Mouse (Mus musculus) embryonic facial prominence, embryonic 14.5 days (tissue): ENCODE measurements around the gene Esam. TPM values are rescaled to one million over a fixed set of nuclear protein-coding genes. Genes with fewer than 3 reads are reported as not detected.

Source experiments
- ATAC-seq: fragments of 200-750 bp; cut with Nextera tagmentation; 2 replicates; pipeline ENCODE4 v1.8.0; 2017; ENCODE audit warnings: low read depth, moderate number of reproducible peaks, moderate TSS enrichment
- DNase-seq: peaks from one replicate; pipeline ENCODE4 v3.0.0-alpha.2; 2015; ENCODE audit warnings: low spot score
- H3K27ac ChIP-seq: fragments of 300-500 bp; sonication (generic); replicated peaks from 2 replicates; pipeline ENCODE4 v1.5.1; 2014; ENCODE audit warnings: low read depth, mild to moderate bottlenecking, low read length, moderate library complexity
- H3K27me3 ChIP-seq: fragments of 300-500 bp; sonication (generic); replicated peaks from 2 replicates; pipeline ENCODE4 v1.6.1; 2014; ENCODE audit warnings: low read length; ENCODE audit not compliant: control insufficient read depth, insufficient read depth
- H3K36me3 ChIP-seq: fragments of 300-500 bp; sonication (generic); 2 replicates; pipeline ENCODE4 v1.6.1; 2014; ENCODE audit warnings: low read length, mixed read lengths; ENCODE audit not compliant: control insufficient read depth, insufficient read depth
- H3K4me1 ChIP-seq: fragments of 300-500 bp; sonication (generic); 2 replicates; pipeline ENCODE4 v1.6.1; 2014; ENCODE audit warnings: antibody characterized with exemption, low read length; ENCODE audit not compliant: control insufficient read depth, insufficient read depth
- H3K4me2 ChIP-seq: fragments of 300-500 bp; sonication (generic); 2 replicates; pipeline ENCODE4 v1.6.1; 2014; ENCODE audit warnings: low read depth, mild to moderate bottlenecking, low read length, moderate library complexity, mixed read lengths
- H3K4me3 ChIP-seq: fragments of 300-500 bp; sonication (generic); 2 replicates; pipeline ENCODE4 v1.5.1; 2014; ENCODE audit warnings: low read depth, mild to moderate bottlenecking, low read length
- H3K9ac ChIP-seq: fragments of 300-500 bp; sonication (generic); 2 replicates; pipeline ENCODE4 v1.6.1; 2014; ENCODE audit warnings: low read depth, mild to moderate bottlenecking, low read length, moderate library complexity, mixed read lengths
- H3K9me3 ChIP-seq: fragments of 300-500 bp; sonication (generic); 2 replicates; pipeline ENCODE4 v1.6.1; 2016; ENCODE audit warnings: low read length; ENCODE audit not compliant: control insufficient read depth
- WGBS: fragments of 180-500 bp; shearing (Covaris S2); extraction: QIAGEN DNeasy Blood & Tissue Kit; methylation state at CpG from one replicate; pipeline ENCODE4 v1.1.7; 2014; 5-methylcytosine and 5-hydroxymethylcytosine counted together
- polyA plus RNA-seq: library from polyadenylated mRNA; unstranded; fragments of >200 nt; fragmentation: Nextera tagmentation; extraction: Ambion mirVana; gene quantifications from 2 replicates; pipeline ENCODE4 v1.2.1, GENCODE M21; 2014

Gene Esam
- polyA plus RNA-seq, 1 experiment from 2014 or later: 52.0 TPM

DNA sequence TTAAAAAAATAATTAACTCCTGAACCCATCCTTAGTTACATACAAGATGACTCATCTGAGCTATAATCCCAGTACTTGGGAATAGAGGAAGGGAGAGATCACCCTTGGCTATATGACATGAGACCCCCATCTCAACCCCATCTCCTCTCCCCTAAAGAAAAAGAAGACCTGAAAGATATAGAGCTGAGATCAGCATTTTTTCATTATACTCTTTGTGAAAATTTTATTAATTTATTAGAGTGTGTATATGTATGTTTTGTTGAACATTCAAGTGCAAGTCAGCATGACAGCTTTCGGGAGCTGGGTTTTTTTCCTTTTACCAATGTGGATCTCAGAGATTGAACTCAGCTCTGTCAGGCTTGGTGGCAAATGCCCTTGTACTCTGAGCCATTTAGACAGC is 26.7 kb upstream of the Esam start:
- Histone ChIP-seq H3K27ac (no peak overlapping the region), H3K27me3 (no peaks in the 10 kb centered on the region), H3K9ac (no peak overlapping the region), H3K4me3 (no peak overlapping the region), H3K36me3 (no peaks in the 10 kb centered on the region), H3K4me1 (no peaks in the 10 kb centered on the region), H3K9me3 (no peaks in the 10 kb centered on the region), H3K4me2 (no peak overlapping the region)
- ATAC-seq: no peak
- DNase-seq: no peak
- WGBS: 100% methylated on average over 1 of the region's 1 CpGs

DNA sequence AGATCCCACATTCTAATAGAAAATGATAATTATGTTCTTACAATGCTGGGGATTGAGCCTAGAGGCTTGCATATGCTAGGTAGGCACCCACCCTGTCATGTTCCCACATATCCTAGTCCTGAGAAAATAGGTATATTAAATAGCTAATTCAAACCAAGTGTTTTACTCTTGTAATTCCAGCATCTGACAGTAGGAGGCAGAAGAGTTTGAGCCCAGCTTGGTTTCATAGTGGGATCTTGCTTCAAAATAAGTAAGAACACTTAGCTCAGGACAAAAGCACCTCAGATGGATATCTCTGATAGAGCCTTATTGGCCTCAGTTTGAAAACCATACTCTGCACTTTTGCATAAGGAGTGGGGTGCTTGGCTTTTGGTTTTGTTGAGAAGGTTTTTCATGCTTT is 23.5 kb upstream of the Esam start:
- DNase-seq (no peak), ATAC-seq (no peak)
- no peak overlapping the region for H3K4me2 ChIP-seq
- H3K4me3 ChIP-seq: no peak overlapping the region
- H3K9me3 ChIP-seq: no peaks in the 10 kb centered on the region
- H3K36me3 ChIP-seq: no peaks in the 10 kb centered on the region
- no peaks in the 10 kb centered on the region for H3K27me3 ChIP-seq
- no peak overlapping the region for H3K27ac ChIP-seq
- no peaks in the 10 kb centered on the region for H3K4me1 ChIP-seq
- H3K9ac ChIP-seq: no peak overlapping the region

DNA sequence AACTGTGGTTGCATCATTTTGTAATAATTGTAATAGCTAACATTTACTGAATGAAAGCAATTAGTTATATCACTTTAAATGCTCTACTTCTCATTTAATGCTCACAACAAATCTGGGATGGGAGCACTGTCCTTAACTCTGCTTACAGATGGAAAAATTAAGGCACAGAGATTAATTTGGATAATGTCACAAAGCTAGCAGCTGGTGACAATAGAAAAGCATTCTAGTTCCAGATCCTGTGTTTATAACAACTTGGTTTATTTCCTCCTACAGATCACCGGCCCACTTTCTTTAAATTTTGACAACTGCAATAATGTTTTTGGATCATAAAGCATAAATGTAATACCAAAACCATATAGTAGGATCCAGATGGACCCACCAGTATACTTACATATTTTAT is 21.9 kb upstream of the Esam start:
- H3K36me3 ChIP-seq: no peaks in the 10 kb centered on the region
- no peak overlapping the region for H3K4me3 ChIP-seq
- no peak overlapping the region for H3K9ac ChIP-seq
- no peak overlapping the region for H3K4me2 ChIP-seq
- no peaks in the 10 kb centered on the region for H3K9me3 ChIP-seq
- no peaks in the 10 kb centered on the region for H3K27me3 ChIP-seq
- WGBS: 86% methylated on average over 1 of the region's 1 CpGs
- DNase-seq: no peak
- no peak overlapping the region for H3K27ac ChIP-seq
- no peak for ATAC-seq
- H3K4me1 ChIP-seq: no peaks in the 10 kb centered on the region

DNA sequence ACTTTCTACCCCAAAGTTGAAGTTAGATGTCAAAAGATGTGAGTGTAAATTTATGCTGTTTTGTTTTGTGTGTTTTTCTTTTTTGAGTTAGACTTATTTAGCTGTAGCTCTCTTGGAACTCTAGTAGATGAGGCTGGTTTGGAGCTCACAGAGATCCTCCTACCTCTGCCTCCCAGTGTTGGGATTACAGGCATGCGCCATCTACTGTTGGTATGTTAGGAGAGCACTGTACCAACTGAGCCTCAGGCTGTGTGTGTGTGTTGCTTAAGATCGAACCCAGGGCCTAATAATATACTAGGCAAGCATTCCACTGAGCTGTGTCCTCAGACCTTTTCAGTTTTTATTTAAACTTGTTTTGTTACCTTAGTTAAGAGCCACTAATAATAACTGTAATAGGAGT is 15.8 kb upstream of the Esam start:
- Histone ChIP-seq H3K4me1 (no peaks in the 10 kb centered on the region), H3K4me3 (no peak overlapping the region), H3K9me3 (no peaks in the 10 kb centered on the region), H3K4me2 (no peak overlapping the region), H3K36me3 (no peaks in the 10 kb centered on the region), H3K27ac (no peak overlapping the region), H3K27me3 (no peaks in the 10 kb centered on the region), H3K9ac (no peak overlapping the region)
- DNase-seq (no peak), ATAC-seq (no peak)
- WGBS: 99% methylated on average over 2 of the region's 2 CpGs

DNA sequence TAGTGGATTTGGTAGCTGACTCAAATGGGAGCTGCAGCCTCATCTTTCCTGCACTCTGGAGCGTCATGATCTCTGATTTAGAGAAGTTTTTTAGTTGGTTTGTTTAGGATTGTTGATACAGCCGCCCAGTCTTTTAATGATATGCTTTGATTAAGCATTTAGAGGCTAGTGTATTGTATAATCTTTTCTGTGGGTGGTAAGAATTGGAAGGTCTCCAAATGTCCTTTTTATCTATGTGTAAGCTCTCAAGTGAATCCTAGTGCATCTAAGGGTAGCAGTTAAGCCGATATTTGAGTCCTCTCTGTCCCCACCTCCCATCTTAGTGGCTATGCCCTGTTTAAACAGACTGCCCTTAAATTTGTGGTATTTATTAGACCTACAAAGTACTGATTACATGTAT is 13.4 kb upstream of the Esam start:
- Histone ChIP-seq H3K36me3 (peaks cover 9% of the 10 kb centered on the region), H3K27ac (no peak overlapping the region), H3K27me3 (no peaks in the 10 kb centered on the region), H3K9me3 (no peaks in the 10 kb centered on the region), H3K4me2 (no peak overlapping the region), H3K4me3 (no peak overlapping the region), H3K9ac (no peak overlapping the region), H3K4me1 (0 out of 2 replicates have a peak, but pooled peaks cover 4% of the 10 kb centered on the region)
- no peak for ATAC-seq
- DNase-seq: no peak
- 87% methylated on average over 3 of the region's 3 CpGs for WGBS

DNA sequence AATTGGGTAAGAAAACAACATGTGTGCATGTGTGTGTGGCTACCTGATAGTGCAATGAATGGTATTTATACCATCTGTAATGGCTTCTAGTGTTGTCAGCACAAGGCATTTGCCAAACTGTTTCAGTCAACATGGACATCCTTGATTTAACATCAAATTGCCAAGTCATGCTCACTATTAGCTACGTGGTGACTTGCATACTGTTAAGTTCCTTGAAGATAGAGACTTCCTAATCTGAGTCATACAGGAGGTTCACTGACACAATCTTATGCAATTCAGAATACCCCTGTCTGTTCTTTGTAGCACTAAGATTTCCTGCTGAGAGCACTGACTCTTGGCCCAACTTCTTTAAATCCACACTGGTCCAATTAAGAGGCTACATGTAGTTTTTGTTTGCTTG is 10.4 kb upstream of the Esam start:
- Histone ChIP-seq H3K4me1 (0 out of 2 replicates have a peak, but pooled peaks cover 4% of the 10 kb centered on the region), H3K4me2 (no peak overlapping the region), H3K27ac (no peak overlapping the region), H3K27me3 (no peaks in the 10 kb centered on the region), H3K9ac (no peak overlapping the region), H3K9me3 (no peaks in the 10 kb centered on the region), H3K4me3 (no peak overlapping the region), H3K36me3 (peaks cover 34% of the 10 kb centered on the region)
- ATAC-seq (no peak), DNase-seq (no peak)
- WGBS: 68% methylated on average over 1 of the region's 1 CpGs

DNA sequence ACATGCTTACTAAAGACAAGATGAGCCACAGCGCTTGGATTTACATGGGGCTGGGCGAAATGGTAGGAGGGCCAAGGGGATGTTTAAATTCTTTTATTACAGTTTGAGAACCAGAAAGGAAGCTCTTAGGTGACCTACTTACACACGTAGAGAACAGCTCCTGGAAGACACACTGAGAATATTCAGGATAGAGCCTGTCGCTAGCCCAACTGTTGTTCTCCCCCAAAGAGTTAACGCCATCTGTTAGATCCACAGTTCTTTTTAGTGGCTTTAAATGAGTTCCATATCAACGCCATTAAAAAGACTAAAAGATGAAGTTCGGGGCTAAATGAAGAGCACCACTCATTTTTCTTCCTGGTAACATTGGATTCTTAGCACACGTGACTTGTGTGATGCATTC is 8.9 kb upstream of the Esam start:
- no peak for ATAC-seq
- Histone ChIP-seq H3K9me3 (no peaks in the 10 kb centered on the region), H3K36me3 (peaks cover 46% of the 10 kb centered on the region), H3K4me3 (no peak overlapping the region), H3K27ac (no peak overlapping the region), H3K4me1 (0 out of 2 replicates have a peak, but pooled peaks cover 4% of the 10 kb centered on the region), H3K27me3 (no peaks in the 10 kb centered on the region), H3K4me2 (no peak overlapping the region), H3K9ac (no peak overlapping the region)
- DNase-seq: no peak
- 86% methylated on average over 8 of the region's 8 CpGs for WGBS

DNA sequence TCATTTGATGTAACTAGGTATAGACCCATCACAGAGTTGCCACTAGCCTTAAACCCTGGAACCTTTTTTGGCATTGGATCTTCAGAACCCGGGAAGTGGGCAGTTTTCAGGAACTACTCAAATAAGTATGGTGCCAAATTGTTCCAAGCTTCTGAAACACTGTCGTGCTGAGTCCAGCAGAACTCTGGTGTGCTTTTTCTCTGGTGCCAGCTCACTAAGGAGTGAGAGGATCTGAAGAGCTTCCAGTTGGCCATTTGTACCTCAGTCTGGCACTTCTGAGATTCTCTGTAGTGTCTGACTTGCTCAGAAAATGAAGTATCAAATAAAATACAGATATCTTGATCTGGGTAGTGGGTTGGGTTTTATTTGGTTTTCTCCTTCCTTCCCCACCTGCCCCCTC is 7.9 kb upstream of the Esam start:
- H3K4me3 ChIP-seq: no peak overlapping the region
- no peak overlapping the region for H3K9ac ChIP-seq
- H3K36me3 ChIP-seq: peaks cover 52% of the 10 kb centered on the region
- no peaks in the 10 kb centered on the region for H3K27me3 ChIP-seq
- ATAC-seq: no peak
- H3K4me1 ChIP-seq: 0 out of 2 replicates have a peak, but pooled peaks cover 4% of the 10 kb centered on the region
- WGBS: 86% methylated on average over 2 of the region's 2 CpGs
- H3K27ac ChIP-seq: no peak overlapping the region
- H3K4me2 ChIP-seq: no peak overlapping the region
- H3K9me3 ChIP-seq: no peaks in the 10 kb centered on the region
- no peak for DNase-seq

DNA sequence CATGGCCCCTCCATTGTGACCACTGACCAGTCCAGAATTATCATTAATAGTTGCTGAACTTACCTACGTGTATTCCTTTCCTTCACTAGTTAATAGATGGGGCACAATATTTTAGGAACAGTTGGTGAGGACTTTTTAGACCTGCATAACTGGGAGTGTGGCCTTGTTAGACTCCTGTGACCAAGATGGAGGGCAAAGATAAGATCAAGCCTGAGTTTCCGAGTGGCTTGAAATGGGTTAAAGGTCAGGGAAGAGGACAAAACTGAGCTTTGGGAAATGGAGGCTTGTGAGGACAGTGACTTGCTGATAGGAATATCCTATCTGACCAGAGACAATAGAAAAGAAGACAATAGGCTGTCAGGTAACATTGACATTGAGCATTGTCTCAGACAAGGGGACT is 2.4 kb upstream of the Esam start:
- Histone ChIP-seq H3K27me3 (peaks cover 44% of the 10 kb centered on the region), H3K9ac (no peak overlapping the region), H3K9me3 (no peaks in the 10 kb centered on the region), H3K36me3 (peaks cover 35% of the 10 kb centered on the region), H3K4me1 (peaks cover 11% of the 10 kb centered on the region; the same call in 1 of the 2 replicates), H3K4me2 (no peak overlapping the region), H3K27ac (no peak overlapping the region), H3K4me3 (no peak overlapping the region)
- ATAC-seq (no peak), DNase-seq (no peak)
- WGBS: 83% methylated on average over 2 of the region's 2 CpGs
